Mouse (Mus musculus): ENCODE data around the gene Simc1. TPM values are rescaled to one million over a fixed set of nuclear protein-coding genes. Genes with fewer than 3 reads are reported as not detected.
"Not testable (repeated sequence)": the region's sequence is repeated elsewhere in the genome, so short reads cannot be mapped to it uniquely, and the experiment has no call there.

Simc1 gene
- total RNA-seq (2022), result 1 to 10 TPM; 2.8 to 3.6 (median 3.3) TPM

DNA sequence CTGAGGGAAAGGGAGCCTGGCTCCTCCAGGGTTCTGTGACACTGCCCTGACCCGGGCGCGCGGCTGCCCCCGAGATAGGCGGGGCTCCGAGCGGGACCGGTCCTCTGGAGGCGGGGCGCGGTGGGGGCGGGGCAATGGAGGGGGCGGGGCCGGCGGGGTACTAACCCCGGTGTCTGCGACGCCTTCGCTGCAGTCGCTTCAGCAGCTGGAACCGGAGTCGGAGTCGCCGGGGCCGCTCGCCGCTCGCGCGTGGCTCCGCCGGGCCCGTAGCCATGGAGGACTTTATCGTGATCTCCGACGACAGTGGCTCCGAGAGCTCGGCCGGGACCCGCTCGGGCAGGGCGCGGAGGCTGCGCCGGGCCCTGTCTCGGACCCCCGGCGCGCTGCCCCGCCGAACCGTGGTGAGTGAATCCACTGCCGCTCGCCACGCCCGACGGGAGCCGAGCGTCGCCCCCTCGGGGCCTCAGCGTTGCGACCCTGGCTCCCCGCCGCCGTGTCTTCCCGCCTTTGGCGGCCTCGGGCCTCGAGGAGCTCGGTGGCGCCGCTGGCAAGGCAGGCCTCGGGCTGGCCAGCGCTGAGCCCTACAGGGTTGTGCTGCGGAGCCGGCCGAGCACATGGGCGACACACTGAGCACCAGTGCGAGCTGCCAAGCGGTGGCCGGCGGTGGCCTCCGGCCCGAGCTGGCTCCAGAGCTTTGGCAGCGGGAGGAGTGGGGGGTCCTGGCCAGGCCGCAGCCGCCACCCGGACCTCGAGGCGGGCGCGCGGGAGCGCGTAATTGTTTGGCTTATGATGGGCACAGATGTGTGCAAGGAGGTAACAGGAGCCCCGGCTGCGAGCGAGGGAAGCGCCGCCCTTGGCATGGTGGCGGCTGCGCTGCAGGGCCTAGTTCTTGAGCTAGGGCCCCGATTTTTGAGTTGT, at the start of gene Simc1:
Gene Simc1 (plus strand): TSS at position 176 of the 918 bp plus-strand sequence.
- peak; percentile 50 to 59 for DNase-seq (ENCODE audit: low spot score in 2 of 2)

DNA sequence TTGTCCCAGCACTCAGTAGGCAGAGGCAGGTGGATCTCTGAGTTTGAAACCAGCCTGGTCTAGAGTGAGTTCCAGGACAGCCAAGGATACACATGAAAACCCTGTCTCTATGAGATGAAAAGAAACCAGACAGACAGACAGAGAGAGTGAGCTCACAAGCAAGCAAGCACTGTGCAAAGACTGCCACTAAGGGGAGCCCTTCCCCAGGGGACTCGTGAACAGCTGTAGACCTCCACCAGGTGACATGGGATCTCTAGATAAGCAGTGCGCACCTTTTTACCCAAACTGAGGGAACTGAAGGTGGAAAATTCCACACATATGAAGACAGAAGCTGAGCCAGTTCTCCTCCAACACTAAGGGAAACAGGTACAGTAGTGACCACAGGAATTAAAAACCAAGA, 46.5 kb upstream of the Simc1 start:
- DNase-seq (ENCODE audit: low spot score in 2 of 2), result no peak

DNA sequence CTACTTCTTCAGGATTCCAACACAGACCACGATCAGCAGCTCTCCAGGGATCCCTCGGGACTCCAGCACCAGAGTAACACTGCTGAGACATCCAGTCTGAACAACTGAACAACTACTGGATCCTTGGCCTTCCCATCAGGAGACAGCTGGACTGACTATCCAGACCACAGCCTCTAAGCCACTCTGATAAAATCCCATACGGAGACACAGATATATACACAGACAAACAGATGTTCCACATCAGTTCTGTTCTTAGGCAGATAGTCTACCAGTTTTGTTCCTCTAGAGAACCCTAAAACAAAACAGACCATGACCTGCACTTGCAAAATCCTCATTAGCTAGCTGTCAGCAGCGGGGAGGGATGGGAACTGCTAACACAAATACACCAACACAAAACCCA, 44.3 kb upstream of the Simc1 start:
- DNase-seq (ENCODE audit: low spot score in 2 of 2), result no peak

DNA sequence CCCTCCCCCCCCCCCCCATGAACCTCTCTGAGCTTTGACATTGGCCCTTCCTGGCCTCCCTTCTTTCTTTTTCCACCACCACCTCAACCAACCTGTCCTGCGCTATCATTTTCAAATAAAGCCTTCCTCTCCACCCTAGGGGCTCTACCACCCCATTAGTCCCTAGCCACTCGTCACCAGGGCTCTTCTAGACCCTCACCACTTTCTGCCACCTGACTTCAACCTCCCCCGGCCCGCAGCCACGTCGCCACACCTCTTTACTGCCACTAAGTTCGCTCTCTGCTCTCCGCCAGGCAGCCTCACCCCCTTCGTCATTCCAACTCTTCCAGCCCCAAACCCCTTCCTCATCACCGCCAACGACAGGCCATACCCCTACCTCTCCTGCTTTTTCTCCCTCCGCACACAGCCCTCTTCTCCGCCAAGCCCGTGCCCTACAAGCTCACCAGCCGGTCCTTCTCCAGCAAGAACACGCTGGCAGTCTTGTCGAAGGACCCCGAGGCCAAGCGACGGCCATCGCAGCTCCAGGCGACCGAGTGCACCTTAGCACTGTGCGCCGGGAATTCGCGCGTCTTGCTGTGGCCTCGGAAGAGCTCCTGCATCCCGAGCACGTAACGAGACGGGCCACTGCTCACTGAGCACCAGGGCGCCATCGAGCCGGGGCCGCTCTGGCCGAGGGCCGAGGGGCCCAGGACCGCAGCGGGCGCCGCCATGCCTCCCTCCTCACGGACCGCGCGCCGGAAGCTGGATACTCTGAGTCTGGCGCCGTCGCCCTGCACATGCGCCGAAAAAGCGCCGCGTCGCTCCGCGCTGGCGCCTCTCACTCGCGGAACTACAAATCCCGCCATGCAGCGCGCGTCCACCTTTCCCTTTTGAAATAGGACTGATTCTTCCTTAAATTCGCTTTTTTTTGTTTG, 35.2 kb upstream of the Simc1 start, which contains the start of gene Thoc3:
Gene Thoc3 (minus strand): TSS at position 752 of the 914 bp plus-strand sequence.
- peak; percentile 75 to 82 for DNase-seq (ENCODE audit: low spot score in 2 of 2)

DNA sequence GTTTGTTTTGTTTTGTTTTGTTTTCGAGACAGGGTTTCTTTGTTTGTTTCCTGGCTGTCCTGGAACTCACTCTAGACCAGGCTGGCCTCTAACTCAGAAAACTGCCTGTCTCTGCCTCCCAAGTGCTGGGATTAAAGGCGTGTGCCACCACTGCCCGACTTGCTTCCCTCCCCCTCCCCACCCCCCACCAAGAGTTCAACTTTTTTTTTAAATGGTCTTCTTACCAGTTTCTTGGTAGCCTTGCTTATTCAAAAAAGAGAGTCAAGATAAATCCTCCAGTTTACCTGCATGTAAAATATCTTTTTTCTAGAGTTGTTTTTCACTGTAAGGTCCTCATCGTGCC, 34.6 kb upstream of the Simc1 start:
- no peak for DNase-seq (ENCODE audit: low spot score in 2 of 2)

DNA sequence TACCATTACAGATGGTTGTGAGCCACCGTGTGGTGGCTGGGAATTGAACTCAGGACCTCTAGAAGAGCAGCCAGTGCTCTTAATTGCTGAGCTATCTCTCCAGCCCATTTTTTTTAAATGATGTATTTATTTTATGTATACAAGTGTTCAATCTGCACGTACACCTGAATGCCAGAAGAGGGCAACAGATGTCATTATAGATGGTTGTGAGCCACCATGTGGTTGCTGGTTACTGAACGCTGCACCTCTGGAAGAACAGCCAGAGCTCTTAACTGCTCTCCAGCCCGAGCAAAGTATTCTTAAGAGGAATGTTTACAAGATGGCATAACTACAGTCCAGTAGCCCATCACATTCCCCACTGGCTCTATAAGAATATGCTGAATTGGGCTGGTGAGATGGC, 31.6 kb upstream of the Simc1 start:
- DNase-seq (ENCODE audit: low spot score in 2 of 2), result no peak

DNA sequence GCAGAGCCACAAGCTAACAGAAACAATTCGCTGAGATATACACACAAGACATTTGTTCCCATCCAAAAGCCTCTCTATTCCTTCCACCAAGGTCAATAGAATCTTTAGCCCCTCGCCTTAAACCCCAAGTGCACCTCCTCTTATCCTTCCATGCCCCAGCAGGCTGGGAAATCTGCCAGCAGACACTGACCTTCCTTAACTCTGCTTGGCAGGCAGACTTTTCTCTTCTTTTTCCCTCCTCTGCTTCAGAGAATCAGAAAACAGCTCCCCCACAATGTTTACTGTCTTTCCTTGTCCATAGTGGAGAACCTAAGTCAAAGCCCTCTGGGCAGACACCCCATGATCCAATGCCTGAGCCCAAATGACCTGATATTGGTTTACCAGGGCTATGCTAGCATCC, 28.6 kb upstream of the Simc1 start:
- DNase-seq (ENCODE audit: low spot score in 2 of 2), result no peak

DNA sequence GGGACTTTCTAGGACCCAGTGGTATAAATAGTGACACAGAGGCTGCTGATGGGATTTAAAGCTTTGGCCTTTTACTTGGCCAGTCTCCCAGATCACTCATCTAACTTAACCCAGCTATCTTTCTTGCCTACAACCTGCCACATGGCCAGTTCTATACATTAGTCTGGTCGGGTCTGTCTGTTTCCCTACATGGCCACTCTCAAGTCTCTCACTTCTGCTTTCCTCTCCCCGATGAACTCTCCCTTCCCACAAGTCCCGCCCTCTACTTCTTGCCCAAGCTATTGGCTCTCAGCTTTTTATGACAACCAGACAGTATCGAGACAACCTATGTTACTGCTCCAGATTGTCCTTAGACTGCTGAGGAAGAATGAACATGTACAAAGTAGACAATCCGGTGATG, 27.9 kb upstream of the Simc1 start:
- no peak for DNase-seq (ENCODE audit: low spot score in 2 of 2)

DNA sequence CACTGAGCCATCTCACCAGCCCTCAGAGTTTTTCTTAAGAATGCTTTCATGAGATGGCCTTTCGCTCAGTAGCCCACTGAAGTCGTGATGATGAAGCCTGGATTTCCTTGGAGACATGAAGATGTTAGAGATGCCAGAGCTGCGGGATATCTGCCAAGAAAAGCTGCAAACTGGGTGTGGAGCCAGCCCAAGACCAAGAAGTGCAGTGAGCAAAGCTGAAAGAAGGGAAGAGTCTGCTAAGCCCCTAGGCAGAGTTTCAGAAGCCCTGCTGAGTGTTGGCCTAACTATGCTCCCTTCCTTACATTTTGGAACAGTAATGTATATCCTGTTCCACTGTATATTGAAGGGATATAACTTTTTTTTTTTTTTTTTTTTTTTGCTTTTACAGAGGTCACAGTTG, 24.3 kb upstream of the Simc1 start:
- no peak for DNase-seq (ENCODE audit: low spot score in 2 of 2)

DNA sequence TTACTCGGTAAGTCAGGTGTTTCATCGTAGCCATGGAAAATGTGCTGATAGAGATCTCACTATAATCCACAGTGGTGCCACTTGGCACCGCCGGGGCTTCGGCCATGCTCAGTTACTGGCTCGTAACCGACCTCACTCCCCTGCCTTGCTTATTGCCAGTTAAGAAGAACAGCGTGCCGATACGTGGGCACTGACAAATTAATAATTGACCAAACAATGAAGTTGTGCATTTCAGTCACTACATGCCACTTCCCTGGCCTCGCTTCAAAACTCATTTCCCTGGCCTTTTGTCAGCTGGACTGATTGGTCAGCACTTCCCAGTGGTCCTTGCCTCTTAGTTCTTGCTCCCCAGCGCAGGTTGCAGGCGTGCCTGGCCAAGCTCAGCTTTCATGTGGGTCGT, 22.1 kb upstream of the Simc1 start:
- DNase-seq (ENCODE audit: low spot score in 2 of 2), result no peak

DNA sequence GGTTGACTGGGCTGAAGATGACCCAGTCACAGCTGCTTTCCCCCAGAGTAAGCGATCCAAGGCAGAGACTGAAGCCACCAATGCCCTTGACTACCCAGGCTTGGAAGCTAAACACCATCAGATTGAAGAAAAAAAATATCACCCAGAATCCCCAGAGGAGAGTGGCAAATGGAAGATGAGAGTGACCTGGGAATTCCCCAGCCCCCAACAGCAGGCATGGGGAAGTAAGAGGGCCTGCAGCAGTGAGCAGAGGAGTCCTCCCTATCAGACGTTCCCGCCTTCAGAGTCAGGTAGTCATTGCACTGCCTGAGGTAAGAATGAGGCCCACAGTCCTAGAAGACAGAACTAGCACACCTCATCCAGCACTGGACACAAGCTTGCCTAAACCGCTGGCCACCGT, 13.2 kb upstream of the Simc1 start:
- DNase-seq (ENCODE audit: low spot score in 2 of 2), result no peak

DNA sequence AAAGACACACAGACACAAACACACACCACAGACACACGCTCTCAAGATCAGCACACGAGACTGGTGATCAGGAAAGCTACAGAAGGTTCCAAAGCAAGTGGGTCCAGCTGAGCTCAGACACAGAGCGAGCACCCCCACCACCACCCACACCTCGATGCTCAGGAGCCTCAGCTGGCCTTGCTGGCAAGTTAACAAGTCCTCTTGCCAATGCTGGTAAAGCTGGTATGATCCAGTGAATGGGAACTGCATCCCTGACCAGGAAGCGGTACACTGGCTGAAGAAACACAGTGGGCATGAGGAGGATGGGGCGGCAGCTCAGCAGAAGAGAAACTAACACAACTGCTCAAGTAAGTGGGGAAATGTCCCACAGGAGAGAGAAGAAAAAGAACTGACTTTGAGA, 12.2 kb upstream of the Simc1 start:
- DNase-seq (ENCODE audit: low spot score in 2 of 2), result no peak

DNA sequence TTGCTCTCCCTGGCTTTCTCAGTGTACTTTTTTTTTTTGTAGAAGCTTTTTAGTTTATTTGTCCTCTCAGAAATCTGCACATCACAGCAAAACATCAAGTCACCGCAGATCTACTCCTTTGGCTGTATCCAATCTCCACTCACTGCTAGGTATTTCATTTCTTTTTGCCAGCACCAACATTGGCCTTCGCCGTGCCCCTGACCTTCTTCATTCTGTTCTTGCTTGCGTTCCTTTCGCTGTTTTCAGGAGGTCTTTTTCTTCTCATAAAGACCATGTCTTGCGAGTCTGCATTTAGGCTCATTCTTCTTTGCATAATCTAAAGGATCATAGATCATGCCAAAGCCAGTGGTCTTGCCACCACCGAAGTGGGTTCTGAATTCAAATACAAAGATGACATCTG, 4.0 kb upstream of the Simc1 start:
- not testable (repeated sequence) for DNase-seq (ENCODE audit: low spot score in 2 of 2)

DNA sequence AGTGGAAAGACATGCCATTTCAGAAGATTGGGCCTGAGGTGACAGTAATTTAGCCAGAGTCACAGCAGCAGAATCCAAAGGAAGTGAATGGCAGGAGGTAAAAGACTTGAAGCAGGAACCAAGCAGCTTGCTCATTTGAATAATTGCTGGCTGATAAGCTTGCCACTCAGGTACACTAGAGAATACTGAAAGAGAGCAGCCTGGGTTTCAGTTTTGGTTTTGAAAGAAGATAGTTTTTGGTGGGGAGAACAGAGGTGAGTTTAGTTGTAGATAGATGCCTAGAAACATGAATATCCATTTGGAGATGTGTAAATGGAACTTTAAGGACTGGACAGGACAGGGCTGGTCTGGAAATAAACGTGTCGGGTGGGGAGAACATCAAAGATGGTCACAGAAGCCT, 2.2 kb upstream of the Simc1 start:
- DNase-seq (ENCODE audit: low spot score in 2 of 2), result no peak

DNA sequence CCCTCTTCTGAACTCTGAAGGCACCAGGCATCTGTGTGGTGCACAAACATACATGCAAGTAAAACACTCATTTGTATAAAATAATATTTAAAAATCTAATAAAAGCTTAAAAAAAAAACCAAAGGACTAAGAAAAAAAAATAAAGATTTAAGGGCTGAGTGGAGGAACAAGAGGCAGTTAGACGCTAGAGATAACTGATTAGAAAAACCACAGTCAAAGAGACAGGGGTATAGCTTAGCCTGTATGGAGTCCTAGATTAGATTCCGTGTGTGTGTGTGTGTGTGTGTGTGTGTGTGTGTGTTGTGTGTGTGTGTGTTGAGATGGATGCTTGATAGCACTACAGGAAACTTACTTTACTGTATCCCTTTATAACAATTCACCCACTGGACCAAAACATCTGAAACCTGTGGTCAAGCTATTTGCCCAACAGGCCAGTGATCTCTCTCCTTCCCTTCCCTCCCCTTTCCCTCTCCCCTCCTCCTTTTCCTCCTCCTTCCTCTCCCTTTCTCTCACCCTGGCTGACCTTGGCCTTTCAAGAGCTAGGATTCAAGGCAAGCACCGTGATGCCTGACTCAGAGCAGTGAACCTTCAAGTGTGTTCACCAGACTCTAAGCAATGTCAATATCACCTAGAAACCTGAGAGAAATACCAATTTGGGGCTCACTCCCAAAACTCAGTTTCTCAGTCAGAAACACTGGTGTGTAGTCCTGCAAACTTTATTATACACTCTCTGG, 1.5 kb upstream of the Simc1 start:
- DNase-seq (ENCODE audit: low spot score in 2 of 2), result no peak

DNA sequence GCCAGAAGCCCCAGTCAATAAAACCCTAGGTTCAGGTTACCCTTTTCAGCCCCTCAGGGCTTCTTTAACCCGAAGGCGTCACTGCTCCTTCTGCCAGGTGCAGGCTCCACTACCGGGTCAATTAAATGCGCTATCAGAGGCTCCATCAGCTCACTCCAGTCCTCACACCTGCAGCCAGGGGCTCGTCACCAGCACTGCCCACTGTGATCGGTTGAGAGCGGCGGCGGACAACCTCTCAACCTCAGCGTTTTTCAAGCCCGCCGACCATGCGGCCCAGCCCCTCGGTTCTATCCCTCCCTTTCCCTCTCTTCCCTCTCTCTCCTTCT, 338 bp upstream of the Simc1 start:
- DNase-seq (ENCODE audit: low spot score in 2 of 2), result no peak

DNA sequence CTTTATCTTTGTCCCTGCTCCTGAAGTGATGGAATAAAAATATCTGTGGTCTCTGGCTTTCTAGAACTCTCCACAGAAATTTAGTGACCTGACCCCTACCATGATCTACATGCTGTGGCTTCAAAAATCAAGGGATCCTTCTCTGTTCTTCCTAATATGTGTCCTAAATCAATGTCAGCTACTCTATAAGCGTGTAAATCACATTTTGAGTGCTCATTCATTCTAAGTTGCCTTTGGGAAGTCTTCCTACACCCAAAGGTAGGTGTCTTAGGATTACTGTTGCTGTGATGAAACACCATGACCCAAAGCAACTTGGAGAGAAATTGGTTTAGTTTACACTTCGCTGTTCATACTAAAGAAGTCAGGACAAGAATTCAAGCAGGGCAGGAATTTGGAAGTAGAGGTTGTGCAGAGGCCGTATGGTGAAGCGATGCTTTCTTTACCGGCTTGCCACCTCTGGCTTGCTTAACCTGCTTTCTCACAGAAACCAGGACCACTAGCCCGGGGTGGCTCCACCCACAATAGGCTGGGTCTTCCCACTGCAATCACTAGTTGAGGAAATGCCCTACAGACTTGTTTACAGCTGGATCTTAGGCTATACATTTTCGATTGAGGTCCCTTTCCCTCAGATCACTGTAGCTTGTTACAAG, 1.2 kb downstream of the Simc1 start:
- DNase-seq (ENCODE audit: low spot score in 2 of 2), result no peak

DNA sequence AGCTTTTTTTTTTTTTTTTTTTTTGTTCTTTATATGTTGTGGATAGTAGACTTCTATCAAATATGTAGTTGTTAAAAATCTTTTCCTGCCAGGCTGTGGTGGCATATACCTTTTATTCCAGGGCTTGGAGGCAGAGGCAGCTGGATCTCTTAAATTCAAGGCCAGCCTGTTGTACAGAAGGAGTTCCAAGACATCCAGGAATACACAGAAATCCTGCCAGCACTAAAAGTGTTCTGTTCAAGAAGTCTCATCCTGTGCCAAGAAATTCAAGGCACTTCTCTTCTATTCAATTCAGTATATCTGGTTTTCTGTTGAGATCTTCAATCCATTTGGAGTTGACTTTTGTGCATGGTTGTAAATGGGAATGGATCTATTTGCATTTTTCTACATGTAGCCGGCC, 2.3 kb downstream of the Simc1 start:
- DNase-seq (ENCODE audit: low spot score in 2 of 2), result no peak

DNA sequence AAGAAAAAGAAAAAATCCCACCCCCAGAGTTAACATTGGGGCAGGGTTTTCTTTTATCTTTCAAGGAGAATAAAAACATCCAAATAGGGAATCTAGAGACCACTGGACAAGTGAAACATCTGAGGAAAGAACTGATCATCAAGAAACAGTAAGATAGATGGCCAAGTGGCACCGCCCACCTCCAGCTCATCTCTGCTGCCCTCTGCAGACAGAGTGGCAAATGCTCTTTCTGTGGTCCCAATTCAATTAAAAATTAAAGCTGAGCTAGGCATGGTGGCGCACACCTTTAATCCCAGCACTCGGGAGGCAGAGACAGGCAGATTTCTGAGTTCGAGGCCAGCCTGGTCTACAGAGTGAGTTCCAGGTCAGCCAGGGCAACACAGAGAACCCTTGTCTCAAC, 16.6 kb downstream of the Simc1 start:
- DNase-seq (ENCODE audit: low spot score in 2 of 2), result no peak

DNA sequence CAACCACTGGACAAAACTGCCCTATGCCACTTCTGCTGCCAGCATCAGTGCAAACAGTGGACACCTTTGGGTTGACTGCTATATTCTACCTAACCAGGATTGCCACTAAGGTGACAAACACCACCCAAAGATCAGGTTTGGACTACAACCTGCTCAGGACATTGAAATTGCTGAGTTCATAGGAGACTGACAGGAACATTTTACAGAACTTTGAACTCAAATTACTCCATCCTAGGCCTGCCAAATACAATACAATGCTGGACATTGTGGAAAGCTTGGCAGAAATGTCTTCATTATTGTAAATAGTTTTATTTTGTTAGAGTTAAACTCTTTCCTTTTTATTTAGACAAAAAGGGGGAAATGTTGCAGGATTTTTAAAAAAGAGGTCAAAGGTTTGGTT, 17.6 kb downstream of the Simc1 start:
- no peak for DNase-seq (ENCODE audit: low spot score in 2 of 2)

DNA sequence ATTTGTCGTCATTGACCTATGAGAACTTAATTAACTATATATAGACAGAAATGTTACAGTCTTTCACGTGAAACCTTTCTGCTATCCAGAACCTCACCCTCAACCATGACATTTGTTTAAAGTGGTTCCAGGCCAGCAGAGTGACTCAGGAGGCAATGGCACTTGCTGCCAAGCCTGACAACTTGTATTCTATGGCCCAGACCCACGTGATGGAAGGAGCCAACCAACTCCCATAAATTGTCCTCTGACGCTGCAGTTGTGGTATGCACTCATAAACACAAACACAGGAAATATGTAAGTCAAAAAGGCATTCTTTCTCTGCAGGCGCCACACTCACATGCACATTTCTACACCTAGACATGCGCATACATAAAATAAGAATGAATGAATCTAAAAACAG, 23.6 kb downstream of the Simc1 start:
- DNase-seq (ENCODE audit: low spot score in 2 of 2), result no peak
